Mouse (Mus musculus): ENCODE data around the gene Shroom3. TPM values are rescaled to one million over a fixed set of nuclear protein-coding genes. Genes with fewer than 3 reads are reported as not detected.

Shroom3 gene
- total RNA-seq, 2 experiments from 2014 or later, result 8.9 to 11.0 TPM

- DNase-seq (ENCODE audit: low spot score in 2 of 2), result no peak
Measured at GRCm38 (mm10) chr5:92796089-92796990, 113.1 kb downstream of the Shroom3 start.

GRCm38 (mm10) chr5:92797981-92798380 lies 114.7 kb downstream of the Shroom3 start:
- no peak for DNase-seq (ENCODE audit: low spot score in 2 of 2)

- no peak for DNase-seq (ENCODE audit: low spot score in 2 of 2)
Measured at GRCm38 (mm10) chr5:92804379-92804778, 121.1 kb downstream of the Shroom3 start.

GRCm38 (mm10) chr5:92808503-92809415 lies 125.5 kb downstream of the Shroom3 start:
- peak; percentile 30 to 31 for DNase-seq (ENCODE audit: low spot score in 2 of 2)

- no peak for DNase-seq (ENCODE audit: low spot score in 2 of 2)
Measured at GRCm38 (mm10) chr5:92809416-92809750, 126.1 kb downstream of the Shroom3 start.

GRCm38 (mm10) chr5:92810922-92811533 lies 127.8 kb downstream of the Shroom3 start:
- DNase-seq (ENCODE audit: low spot score in 2 of 2), result no peak

GRCm38 (mm10) chr5:92811761-92812160 lies 128.5 kb downstream of the Shroom3 start:
- no peak for DNase-seq (ENCODE audit: low spot score in 2 of 2)

- DNase-seq (ENCODE audit: low spot score in 2 of 2), result peak in 1 of 2 experiments; percentile 12
Measured at GRCm38 (mm10) chr5:92812936-92813335, 129.7 kb downstream of the Shroom3 start.

- no peak for DNase-seq (ENCODE audit: low spot score in 2 of 2)
Measured at GRCm38 (mm10) chr5:92813562-92813961, 130.3 kb downstream of the Shroom3 start.

- no peak for DNase-seq (ENCODE audit: low spot score in 2 of 2)
Measured at GRCm38 (mm10) chr5:92814621-92815020, 131.4 kb downstream of the Shroom3 start.

- DNase-seq (ENCODE audit: low spot score in 2 of 2), result no peak
Measured at GRCm38 (mm10) chr5:92817122-92817822, 134.0 kb downstream of the Shroom3 start.

GRCm38 (mm10) chr5:92821370-92821769 lies 138.1 kb downstream of the Shroom3 start:
- DNase-seq (ENCODE audit: low spot score in 2 of 2), result no peak

GRCm38 (mm10) chr5:92823495-92823894 lies 140.3 kb downstream of the Shroom3 start:
- DNase-seq (ENCODE audit: low spot score in 2 of 2), result no peak

- DNase-seq (ENCODE audit: low spot score in 2 of 2), result no peak
Measured at GRCm38 (mm10) chr5:92824304-92825009, 141.2 kb downstream of the Shroom3 start.

- no peak for DNase-seq (ENCODE audit: low spot score in 2 of 2)
Measured at GRCm38 (mm10) chr5:92830391-92830790, 147.2 kb downstream of the Shroom3 start.

- no peak for DNase-seq (ENCODE audit: low spot score in 2 of 2)
Measured at GRCm38 (mm10) chr5:92834513-92834912, 151.3 kb downstream of the Shroom3 start.

- DNase-seq (ENCODE audit: low spot score in 2 of 2), result no peak
Measured at GRCm38 (mm10) chr5:92837311-92837710, 154.1 kb downstream of the Shroom3 start.

- no peak for DNase-seq (ENCODE audit: low spot score in 2 of 2)
Measured at GRCm38 (mm10) chr5:92838351-92838784, 155.1 kb downstream of the Shroom3 start.

- no peak for DNase-seq (ENCODE audit: low spot score in 2 of 2)
Measured at GRCm38 (mm10) chr5:92839314-92839713, 156.1 kb downstream of the Shroom3 start.

GRCm38 (mm10) chr5:92841474-92841873 lies 158.2 kb downstream of the Shroom3 start:
- no peak for DNase-seq (ENCODE audit: low spot score in 2 of 2)
